Mouse (Mus musculus) erythroid progenitor cell, adult 5-6 weeks (primary cell): ENCODE measurements around the gene Efnb3. TPM values are rescaled to one million over a fixed set of nuclear protein-coding genes. Genes with fewer than 3 reads are reported as not detected.
A peak's percentile ranks its signal among the peaks of the same experiment; 100 is the strongest.
"Not testable (repeated sequence)": the region's sequence is repeated elsewhere in the genome, so short reads cannot be mapped to it uniquely, and the experiment has no call there.

Experiments
- ATAC-seq: replicated peaks from 2 replicates; pipeline ENCODE4 v1.8.0; 2016; ENCODE audit warnings: moderate number of reproducible peaks, mild to moderate bottlenecking, moderate TSS enrichment, inconsistent platforms; ENCODE audit not compliant: poor library complexity, low FRiP score, severe bottlenecking
- total RNA-seq, 2 experiments: library from RNA; stranded (forward) in 1 of 2; stranded (reverse) in 1 of 2; fragments of 150-400 nt in 1 of 2; fragments of 186-747, 209-891 nt in 1 of 2; gene quantifications; 2 replicates each; pipeline versions ENCODE4 v1.2.3 to v1.2.4; 2015 to 2017; ENCODE audit warnings: low replicate concordance in 2 of 2

The Efnb3 gene
- total RNA-seq, 2 experiments from 2014 or later, result 1.1 to 2.5 TPM

GRCm38 (mm10) chr11:69557381-69557958, 2.5 kb downstream of the Efnb3 start:
- ATAC-seq, result no peak

DNA sequence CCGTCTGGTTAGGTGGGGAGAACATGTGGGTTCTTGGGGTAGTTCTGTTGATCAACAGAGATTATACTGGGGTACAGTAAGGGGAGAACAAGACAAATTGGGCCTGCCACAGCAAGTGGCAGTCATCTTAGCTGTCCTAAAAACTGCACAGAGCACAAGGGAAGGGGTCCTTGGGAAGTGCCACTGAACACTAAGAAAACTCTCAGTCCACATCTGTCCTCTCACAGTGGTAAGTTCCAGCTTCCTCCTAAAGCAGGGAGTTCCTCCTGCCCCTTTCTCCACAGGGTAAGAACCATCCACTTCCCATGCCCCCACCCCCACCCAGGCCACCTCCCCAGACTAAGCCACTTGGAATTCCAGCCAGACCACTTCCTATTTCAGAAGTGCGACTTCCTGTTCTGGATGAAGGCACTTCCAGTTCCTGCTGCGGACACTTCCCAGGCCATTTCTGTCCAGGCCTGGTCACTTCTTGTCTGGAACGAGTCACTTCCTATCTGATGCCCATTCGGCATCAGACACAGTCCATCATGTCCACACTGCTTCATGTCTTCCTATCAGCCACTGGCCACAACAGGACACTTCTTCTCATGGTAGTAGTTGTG, 5.4 kb downstream of the Efnb3 start:
- ATAC-seq, result no peak

- no peak for ATAC-seq
Measured at GRCm38 (mm10) chr11:69553341-69553721, 6.7 kb downstream of the Efnb3 start.

DNA sequence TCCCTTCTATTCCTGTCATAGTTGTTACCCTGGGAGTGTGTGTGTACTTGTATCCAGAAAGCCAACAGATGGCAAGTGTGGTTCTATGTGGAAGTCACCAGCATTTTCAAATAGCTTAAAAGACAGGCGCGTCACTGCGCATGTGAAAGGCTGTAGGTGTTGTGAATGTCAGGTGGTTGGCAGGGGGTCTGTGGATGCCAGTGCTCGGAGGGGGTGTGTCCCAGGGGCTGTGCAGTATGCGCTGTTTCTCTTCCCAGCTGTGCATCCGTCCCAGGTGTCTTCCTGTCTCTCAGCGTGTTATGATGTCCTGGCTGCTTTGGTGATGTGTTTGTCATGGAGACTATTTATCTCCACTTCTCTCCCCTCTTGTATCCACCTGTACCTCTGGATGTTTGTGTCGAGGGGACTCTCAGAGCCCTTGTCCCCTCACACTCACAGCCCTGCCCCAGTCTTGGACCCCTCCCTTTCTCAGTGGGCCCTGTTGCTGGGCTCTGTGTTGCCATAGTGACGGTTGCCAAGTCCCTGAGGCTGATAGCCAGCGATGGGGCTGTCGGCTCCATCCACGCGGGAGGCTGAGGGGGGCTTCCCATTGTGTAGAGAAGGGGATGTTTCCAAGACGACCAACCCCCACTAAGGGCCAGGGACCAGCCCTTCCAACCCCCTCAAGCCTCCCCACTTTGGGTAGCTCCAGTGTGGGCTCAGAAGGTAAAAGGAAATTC, 7.2 kb downstream of the Efnb3 start:
- ATAC-seq, result no peak

DNA sequence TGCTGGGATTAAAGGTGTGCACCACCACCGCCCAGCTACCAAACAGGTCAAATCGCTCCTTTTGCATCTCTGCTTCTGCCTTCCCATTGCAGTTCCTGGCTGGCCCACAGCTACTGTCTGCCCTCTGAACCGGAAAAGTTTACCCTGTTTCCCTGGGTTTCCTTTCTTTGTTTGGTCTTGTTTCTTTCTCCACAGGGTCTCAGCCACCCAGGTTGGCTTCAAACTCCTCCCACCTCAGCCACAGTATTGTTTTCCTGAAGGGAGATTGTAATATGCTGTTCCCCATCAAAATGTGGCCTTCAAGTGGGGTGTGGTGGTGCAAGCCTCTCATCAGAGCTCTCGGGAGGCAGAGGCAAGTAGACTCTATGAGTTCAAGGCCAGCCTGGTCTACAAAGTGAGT, 8.7 kb downstream of the Efnb3 start:
- ATAC-seq, result no peak

DNA sequence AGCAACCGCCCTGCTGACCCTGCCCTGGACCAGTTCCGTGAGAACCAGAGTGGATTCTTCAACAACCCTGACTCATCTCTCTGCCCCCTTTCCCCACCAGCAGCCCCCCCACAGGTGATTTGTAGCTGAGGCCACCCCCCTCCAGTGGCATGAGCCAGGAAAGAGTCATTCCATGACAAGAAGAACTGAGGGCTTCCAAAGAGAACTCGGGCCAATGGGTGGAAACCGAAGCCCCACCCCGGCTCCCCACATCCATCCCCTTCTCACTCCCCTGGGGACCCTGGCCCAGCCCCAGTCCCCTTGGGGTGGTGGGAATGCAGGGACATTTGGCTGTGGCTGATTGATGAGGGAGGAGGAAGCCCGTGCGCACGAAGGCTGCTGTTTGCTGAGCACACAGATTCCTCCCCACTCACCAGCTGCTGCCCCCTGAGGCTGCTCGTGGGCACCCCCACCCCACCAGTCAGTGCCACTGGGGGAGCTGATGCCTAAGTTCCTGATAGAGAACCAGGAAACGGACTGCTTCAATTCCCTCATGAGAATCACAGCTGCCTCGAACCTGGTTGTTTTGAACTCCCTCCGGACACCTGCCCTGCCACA, 10.8 kb downstream of the Efnb3 start, which contains the start of gene Dnah2:
Gene Dnah2, minus strand, starts transcription at position 51 of the 597 bp plus-strand sequence.
- no peak for ATAC-seq

DNA sequence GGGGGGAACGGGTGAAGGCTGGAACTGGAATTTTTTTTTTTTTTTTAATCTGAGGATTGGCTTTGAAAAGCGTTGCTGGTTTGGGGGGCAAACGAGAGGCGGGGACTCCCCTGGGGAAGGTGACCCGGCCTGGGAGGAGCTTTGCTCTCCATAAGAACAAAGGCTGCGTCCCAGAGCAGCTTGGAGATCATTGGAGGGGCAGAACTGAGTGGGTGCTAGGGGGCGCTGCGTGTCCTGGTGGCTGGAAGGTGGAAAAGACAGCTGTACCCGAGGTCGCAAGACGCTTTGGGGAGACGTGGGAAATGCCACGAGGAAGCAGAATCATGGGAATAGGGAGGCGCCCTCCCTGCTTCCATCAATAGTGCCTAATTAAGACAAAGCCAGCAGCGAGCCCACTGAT, 12.9 kb downstream of the Efnb3 start:
- no peak for ATAC-seq

GRCm38 (mm10) chr11:69546423-69547053, 13.5 kb downstream of the Efnb3 start:
- ATAC-seq, result 0 out of 2 replicates have a peak, but pooled peaks have one; percentile 17

GRCm38 (mm10) chr11:69545957-69546356, 14.0 kb downstream of the Efnb3 start:
- no peak for ATAC-seq

- ATAC-seq, result no peak
Measured at GRCm38 (mm10) chr11:69543598-69543997, 16.4 kb downstream of the Efnb3 start.

DNA sequence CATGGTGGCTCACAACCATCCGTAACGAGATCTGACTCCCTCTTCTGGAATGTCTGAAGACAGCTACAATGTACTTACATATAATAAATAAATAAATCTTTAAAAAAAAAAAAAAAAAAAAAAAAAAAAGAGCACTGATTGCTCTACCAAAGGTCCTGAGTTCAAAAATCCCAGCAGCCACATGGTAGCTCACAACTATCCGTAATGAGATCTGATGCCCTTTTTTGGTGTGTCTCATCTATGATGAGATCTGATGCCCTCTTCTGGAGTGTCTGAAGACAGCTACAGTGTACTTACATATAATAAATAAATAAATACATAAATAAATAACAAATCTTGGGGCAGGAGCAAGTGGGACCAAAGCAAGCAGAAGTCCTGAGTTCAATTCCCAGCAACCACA, 18.3 kb downstream of the Efnb3 start:
- not testable (repeated sequence) for ATAC-seq

DNA sequence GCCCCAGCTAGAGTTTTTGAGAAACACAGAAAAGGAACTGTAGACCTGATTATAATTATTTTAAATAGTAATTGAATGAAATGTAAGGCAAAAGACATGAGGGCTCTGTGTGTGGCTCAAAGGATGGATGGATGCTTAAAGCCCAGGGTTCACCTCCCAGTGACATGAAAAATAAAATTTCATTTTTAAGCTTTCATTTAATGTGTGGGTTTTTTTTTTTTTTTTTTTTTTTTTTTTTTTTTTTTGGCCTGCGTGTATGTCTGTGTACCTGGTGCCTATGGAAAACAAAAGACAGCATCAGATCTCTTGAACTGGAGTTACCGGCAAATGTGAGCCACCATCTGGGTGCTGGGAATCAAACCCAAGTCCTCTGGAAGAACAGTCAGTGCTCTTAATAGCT, 19.3 kb downstream of the Efnb3 start:
- ATAC-seq, result no peak

DNA sequence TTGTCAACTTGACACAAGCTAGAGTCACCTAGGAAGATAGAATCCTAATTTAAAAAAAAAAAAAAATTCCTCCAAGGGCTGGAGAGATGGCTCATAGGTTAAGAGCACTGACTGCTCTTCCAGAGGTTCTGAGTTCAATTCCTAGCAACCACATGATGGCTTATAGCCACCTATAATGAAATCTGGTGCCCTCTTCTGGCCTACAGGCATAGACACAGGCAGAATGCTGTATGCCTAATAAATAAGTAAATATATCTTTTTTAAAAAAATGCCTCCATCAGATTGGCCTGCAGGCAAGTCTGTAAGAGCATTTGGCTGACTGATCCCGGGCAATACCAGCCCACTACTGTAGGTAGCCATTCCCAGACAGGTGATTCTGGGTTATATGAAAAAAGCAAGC, 25.0 kb downstream of the Efnb3 start:
- ATAC-seq, result no peak

- ATAC-seq, result no peak
Measured at GRCm38 (mm10) chr11:69532480-69533150, 27.4 kb downstream of the Efnb3 start.

DNA sequence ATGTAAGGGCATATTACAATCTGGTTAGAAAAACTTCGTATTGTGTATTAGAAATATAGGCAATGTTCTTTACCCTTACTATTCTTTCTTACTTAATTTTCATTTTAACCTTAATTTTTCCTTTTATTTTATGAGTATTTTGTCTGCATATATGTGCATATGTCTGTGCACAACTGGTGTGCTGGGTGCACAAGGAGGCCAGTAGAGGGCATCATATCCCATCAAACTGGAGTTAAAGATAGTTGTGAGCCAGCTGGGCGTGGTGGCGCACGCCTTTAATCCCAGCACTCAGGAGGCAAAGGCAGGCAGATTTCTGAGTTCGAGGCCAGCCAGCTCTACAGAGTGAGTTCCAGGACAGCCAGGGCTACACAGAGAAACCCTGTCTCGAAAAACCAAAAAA, 29.2 kb downstream of the Efnb3 start:
- ATAC-seq, result not testable (repeated sequence)

DNA sequence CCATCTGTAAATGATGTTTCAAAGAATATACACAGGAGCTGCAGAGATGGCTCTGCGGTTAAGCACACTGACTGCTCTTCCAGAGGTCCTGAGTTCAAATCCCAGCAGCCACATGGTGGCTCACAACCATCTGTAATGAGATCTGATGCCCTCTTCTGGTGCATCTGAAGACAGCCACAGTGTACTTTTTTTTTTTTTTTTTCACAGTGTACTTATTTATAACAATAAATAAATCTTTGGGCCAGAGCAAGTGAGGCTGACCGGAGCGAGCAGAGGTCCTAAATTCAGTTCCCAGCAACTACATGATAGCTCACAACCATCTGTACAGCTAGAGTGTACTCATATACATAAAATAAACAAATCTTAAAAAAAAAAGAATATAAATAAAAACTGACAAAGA, 29.7 kb downstream of the Efnb3 start:
- not testable (repeated sequence) for ATAC-seq

GRCm38 (mm10) chr11:69528031-69528390, 32.0 kb downstream of the Efnb3 start:
- ATAC-seq, result no peak

DNA sequence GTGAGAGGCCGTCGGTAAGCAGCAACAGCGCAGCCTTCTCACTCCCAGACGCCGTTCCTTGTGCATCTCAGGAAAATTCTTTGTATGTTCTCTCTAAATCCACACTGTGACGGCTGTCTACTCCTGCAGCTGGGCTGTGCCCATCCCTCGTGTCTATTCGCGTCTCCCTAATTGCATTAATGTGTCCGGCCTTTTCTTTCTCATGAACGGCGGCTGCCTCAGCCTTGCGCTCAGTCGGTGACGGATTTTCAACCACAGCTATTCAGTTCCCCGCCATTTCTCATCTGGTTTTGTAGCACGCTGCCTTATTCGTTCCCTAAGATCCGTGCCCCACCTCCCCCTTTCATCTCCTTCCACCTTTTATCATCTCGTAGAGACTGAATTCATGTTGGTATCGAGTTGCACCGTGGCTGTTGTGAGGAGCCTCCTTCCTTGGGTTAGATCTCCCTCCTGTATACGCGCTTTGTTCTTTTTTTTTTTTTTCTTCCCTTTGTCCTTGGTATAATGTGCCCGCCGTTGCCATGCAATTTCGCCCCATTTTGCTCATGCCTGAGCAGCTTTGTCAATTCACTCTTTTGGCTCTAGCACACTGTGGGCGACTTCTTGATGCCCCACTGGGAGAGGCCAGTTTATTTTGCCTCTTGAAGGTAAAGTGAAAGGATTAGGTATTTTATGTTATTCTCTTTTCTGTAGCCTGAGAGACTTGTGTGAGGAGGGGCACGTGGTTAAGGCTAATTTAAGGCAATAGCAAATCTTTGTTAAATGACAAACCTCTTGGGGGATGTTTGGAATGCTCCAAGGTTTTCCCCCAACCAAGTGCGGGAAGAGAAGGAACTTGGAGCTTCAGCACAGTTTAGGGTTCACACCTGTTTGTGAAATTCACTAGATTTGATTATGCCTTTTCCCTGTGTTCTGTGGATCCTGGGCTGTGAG, 32.6 kb downstream of the Efnb3 start:
- no peak for ATAC-seq

- no peak for ATAC-seq
Measured at GRCm38 (mm10) chr11:69526631-69527030, 33.4 kb downstream of the Efnb3 start.
